Mouse (Mus musculus) ovary, postnatal 10 days (tissue): ENCODE measurements around the gene Kbtbd6.
"Not testable (repeated sequence)": the region's sequence is repeated elsewhere in the genome, so short reads cannot be mapped to it uniquely, and the experiment has no call there.

Experiments used
- DNase-seq: peaks from one replicate; pipeline ENCODE4 v3.0.0; 2022; ENCODE audit warnings: low spot score

Gene Kbtbd6

DNA sequence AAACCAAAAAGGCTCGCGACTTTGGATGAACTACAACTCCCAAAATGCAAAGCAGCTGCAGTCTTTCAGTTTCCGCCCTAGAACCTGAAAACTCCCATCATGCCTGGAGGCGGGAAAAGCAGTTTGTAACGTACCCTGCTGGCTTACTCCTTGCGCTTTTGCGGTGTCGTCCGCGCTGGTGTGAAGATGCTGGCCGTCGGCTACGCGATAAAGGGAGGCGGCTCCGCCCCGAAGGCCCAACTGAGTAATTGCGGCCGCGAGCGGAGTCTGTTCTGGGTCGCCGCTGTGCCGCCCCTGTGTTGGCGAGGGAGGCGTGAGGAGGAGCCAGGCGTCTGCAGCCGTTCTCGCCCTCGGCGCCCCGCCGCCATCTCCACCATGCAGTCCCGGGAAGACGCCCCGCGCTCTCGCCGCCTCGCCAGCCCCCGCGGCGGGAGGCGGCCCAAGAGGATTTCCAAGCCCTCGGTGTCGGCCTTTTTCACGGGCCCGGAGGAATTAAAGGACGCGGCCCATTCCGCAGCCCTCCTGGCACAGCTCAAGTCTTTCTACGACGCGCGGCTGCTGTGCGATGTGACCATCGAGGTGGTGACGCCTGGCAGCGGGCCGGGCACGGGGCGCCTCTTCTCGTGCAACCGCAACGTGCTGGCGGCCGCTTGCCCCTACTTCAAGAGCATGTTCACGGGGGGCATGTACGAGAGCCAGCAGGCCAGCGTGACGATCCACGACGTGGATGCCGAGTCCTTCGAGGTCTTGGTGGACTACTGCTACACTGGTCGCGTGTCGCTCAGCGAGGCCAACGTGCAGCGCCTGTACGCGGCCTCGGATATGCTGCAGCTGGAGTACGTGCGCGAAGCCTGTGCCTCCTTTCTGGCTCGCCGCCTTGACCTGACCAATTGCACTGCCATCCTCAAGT is at the start of gene Kbtbd6:
TSS of gene Kbtbd6 (plus strand) at position 155 of the 910 bp plus-strand sequence.
- DNase-seq: peak; percentile 41

DNA sequence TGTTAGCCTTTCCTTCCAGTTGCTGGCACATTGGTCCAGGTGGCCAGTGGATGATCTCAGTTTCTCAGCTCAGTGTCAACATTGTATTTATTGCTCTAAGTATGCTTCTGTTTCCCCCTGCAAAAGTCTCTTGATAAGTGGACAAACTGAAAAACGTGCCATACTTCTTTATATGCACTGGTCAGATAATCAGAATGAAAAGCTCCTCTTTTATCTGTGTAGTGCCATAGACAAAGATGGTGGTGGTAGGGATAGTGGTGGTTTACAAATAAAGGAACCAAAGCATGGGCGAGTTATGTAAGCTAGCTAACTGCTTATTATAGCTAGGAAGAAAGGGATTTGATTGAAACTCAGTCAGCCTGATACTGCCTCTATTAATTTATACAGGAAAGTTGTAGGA is 44.0 kb upstream of the Kbtbd6 start:
- DNase-seq: no peak

GRCm38 (mm10) chr14:79409278-79409830 is 42.3 kb upstream of the Kbtbd6 start:
- no peak for DNase-seq

- DNase-seq: no peak
Measured at GRCm38 (mm10) chr14:79410662-79411061, 41.0 kb upstream of the Kbtbd6 start.

DNA sequence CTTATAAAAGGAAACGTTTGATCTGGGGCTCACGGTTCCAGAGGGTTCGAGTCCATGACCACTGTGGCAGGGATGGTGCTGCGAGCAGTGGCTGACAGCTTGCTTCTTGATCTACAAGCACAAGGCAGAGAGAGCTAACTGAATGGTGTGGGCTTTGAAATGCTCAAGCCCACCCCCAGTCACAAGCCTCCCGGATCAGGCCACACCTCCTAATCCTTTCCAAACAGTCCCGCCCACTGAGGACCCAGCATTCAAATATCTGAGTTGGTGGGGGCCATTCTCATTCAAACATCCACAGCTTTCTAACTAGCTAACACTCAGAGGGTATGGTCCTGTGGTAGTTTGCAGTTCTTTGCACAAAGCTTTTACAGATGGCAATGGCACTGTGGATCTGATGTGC is 38.5 kb upstream of the Kbtbd6 start:
- DNase-seq: no peak

DNA sequence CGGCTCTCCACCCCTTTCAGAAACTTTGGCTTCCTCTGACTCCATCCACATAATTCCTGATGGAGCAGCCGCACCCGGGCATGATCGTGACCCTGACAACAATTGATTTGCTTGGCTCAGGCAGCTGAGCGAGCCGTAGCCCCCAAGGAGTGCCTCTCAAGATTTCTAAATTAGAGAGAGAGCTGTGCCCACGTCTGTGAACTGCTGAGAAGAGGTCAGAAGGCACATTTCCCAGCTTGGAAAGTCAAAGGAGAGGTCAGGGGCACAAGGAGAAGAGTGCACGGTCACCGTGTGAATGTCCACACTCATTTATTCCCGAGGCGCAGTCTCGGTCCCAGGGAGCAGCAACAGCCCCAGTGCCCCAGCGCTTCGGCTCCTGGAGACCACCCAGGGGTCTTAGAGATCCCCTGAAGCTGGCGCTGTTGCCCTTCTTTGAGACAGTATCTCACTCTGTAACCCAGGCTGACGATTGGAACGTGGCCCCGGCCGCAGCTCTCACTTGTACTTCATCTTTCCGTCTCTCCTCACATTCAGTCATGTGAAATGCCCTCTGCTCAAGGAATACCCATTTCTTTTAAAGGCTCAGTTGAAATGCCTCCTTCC is 31.5 kb upstream of the Kbtbd6 start:
- no peak for DNase-seq

DNA sequence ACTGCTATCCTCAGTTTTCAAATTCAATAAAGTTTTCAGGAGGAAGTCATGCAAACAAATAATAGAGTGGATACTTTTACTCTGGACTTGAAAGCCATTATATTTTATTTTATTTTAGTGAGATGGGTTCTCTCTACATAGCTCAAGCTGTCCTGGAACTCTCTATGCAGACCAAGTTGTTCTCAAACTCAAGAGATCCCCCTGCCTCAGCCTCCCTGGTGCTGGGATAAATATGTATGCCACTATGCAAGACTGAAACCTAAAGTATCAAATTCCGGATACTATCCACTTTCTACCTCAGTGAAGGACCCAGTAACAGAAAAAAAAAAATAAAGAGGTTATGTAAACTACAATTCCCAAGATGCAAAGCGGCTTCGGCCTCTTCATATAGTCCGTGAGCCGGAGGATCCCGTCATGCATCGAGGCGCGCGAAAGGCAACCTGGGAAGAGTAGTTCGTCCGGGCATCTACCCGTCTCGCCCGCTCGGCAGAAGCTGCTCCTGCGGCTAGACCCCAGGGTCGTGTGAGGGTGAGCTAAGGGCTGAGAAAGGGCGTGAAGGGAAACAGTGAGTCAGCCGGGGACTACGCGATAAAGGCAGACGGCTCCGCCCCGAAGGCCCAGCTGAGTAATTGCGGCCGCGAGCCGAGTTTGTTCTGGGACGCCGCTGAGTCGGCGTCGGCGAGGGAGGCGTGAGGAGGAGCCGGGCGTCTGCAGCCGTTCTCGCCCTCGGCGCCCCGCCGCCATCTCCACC is 25.5 kb upstream of the Kbtbd6 start, which contains the start of gene Kbtbd7:
TSS of gene Kbtbd7 (plus strand) at position 533 of the 751 bp plus-strand sequence.
- peak; percentile 79 for DNase-seq

DNA sequence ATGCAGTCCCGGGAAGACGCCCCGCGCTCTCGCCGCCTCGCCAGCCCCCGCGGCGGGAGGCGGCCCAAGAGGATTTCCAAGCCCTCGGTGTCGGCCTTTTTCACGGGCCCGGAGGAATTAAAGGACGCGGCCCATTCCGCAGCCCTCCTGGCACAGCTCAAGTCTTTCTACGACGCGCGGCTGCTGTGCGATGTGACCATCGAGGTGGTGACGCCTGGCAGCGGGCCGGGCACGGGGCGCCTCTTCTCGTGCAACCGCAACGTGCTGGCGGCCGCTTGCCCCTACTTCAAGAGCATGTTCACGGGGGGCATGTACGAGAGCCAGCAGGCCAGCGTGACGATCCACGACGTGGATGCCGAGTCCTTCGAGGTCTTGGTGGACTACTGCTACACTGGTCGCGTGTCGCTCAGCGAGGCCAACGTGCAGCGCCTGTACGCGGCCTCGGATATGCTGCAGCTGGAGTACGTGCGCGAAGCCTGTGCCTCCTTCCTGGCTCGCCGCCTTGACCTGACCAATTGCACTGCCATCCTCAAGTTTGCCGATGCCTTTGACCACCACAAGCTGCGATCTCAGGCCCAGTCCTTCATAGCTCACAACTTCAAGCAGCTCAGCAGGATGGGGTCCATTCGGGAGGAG is 24.8 kb upstream of the Kbtbd6 start:
- DNase-seq: not testable (repeated sequence)

DNA sequence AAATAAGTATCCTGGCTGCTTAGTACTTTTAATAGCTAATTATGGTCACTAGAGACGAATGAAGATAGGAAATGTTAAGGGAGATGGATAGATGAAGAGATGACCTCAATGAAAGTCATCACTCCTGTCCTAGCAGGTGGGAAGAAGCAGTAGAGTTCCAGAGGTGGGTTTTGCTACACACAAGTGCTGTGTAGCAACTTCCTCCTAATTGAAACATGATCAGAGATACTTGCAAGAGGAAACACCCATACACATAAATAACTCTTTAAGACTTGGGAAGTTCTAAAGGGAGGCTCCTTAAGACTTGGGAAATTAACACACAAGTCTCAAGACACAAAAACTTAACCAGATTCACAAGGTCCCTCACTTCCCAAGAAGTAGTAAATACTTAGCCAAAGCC is 17.6 kb upstream of the Kbtbd6 start:
- DNase-seq: no peak

DNA sequence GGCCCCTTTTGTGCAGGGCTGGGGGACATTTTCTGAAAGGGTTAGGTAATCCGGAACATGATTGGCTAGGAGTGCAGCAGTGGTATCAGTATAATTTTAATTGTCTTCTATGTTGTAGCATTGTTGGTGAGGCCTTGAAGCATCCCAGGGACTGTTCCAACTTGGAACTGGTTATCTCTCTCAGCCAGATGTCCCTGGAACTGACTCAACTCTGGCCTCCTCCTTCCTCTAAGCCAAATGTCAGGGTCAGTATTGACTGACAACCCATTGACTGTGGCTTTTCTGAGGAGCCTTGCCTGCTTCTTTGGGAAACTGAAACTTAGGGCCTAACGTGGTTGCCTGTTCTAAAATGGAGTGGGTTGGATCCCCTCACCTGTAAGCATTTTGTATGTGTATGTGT is 11.0 kb upstream of the Kbtbd6 start:
- DNase-seq: no peak

DNA sequence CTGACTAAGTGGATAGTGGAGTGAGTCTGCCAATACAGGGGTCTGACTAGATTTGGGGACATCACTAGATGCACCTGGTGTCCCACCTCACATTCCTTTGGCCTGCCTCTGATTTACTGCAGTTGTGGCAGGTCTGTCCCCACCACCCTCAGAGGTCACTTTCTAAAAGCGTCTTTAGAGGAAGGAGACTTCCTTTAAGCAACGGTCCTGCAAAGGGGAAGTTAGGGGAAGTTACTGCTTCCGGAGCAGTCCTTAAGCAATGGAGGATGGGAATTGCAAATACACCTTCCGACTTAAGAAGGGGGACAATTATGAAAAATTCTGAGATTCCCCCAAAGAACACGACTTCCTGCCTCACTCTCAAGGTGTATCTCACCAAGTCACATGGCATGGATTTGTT is 10.2 kb upstream of the Kbtbd6 start:
- no peak for DNase-seq

- no peak for DNase-seq
Measured at GRCm38 (mm10) chr14:79444601-79445000, 7.0 kb upstream of the Kbtbd6 start.

DNA sequence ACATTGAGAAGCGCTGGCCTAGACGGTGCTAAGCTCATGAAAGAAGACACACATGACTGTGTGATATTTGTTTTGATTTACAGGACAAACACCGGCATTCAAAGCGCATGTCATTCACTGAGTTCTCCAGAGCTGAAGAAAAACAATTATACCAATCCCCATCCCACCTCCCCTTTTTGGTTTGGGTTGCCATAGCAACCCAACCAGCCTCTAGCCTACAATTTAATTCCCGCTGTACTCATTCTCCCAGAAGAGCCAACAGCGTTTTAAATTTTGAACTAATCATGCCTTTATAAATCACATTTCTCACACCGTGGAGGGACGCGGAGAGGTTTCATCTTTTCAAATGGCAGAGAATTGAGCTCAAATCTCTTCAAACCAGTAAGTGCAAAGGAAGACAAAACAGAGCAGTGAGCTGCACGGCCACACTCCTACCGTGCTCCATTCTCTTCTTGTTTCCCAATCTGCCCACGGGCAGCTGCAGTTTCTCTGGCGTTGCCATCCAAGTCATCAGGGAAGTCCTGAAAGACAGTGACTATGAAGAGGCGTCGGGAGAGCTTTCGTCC is 6.5 kb upstream of the Kbtbd6 start:
- no peak for DNase-seq

- not testable (repeated sequence) for DNase-seq
Measured at GRCm38 (mm10) chr14:79452591-79452934, 928 bp downstream of the Kbtbd6 start.

DNA sequence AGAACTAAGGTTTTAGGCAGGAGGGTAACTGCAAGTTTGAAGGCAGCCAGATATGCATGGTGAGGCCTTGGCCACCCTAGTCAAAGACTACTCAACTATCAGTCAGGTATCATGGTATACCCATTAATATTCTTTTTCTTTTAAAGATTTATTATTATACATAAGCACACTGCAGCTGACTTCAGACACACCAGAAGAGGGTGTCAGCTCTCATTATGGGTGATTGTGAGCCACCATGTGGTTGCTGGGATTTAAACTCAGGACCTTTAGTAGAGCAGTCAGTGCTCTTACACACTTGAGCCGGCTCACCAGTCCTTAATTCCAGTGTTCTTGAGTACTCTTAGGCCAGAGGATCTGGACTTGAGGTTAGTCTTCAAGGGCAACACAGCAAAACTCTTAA is 8.8 kb downstream of the Kbtbd6 start:
- no peak for DNase-seq

GRCm38 (mm10) chr14:79460988-79461387 is 9.4 kb downstream of the Kbtbd6 start:
- DNase-seq: no peak

GRCm38 (mm10) chr14:79465623-79466022 is 14.0 kb downstream of the Kbtbd6 start:
- DNase-seq: no peak

DNA sequence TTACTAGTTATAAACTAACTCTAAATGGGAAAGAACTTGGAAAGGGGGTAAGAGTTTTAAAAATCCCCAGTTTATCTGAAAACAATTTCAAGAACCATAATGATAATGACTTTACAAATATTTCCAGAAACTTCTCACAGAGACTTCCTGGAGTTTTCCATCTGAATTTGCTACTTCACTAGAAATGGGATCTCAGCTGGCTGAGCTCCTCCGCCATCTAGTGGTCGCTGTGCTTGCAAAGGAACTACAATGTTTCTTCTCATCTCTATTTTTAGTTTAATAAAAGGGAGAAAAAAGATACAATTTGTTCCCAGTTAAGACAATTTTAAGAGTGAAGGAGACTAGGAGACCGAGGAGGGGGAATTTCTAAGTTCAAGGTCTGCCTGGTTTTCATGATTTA is 16.0 kb downstream of the Kbtbd6 start:
- DNase-seq: no peak

GRCm38 (mm10) chr14:79473384-79473783 is 21.7 kb downstream of the Kbtbd6 start:
- DNase-seq: no peak

DNA sequence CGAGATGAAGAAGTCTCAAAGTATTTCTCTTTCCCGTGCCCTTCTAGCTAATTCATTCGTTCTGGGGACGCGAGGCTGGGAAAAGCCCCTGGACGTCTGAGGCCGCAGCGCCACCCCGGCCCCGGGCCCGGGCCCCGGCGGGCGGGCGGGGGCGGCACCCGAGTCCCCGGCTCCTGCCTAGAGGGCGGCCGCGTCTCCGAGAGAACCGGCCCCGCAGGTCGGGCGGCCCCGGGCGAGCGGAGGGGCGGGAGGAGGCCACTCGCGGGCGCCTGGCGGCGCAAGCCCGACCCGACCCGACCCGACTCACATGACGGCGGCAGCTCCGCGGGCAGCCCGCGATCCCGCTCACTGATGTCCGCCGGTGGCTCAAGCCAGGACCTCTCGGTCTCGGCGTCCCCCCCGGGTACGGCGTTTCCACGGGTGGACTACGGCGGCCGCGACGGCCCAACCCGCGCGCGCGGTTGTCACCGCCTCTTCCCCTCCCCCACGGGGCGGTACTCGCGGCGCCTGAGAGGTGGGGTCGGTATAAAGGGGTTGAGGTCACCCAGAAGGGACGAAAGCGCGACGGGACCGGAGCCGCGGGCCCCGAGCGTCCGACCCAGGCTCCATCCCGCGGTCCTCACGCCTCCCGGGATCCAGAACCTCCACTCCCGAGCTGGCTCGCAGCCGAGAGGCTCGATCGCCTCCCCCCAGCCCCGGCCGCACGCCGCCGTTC is 29.1 kb downstream of the Kbtbd6 start, which contains the start of gene Elf1:
TSS of gene Elf1 (plus strand) at position 571 of the 715 bp plus-strand sequence.
- peak; percentile 98 for DNase-seq
